Mouse (Mus musculus) heart, postnatal 10 days (tissue): ENCODE results near the gene Atxn1. TPM values are rescaled to one million over a fixed set of nuclear protein-coding genes. Genes with fewer than 3 reads are reported as not detected.

Experiments
- DNase-seq, 2 experiments: peaks; one replicate each; pipeline ENCODE4 v3.0.0; 2021
- intact Hi-C: fragments of 180-260 bp; cut with DNase I; formaldehyde crosslinking; loops from one replicate; pipeline ENCODE4 v1.15.1; 2025
- total RNA-seq, 2 experiments: library from RNA; stranded (reverse); gene quantifications; 2 replicates each; pipeline ENCODE4 v1.2.3; 2021

Atxn1 gene
- total RNA-seq, 2 experiments from 2014 or later, result 40.6 to 49.1 TPM

GRCm38 (mm10) chr13:45872966-45873365 lies 91.8 kb downstream of the Atxn1 start:
- DNase-seq, result no peak
- intact Hi-C loops, result no loop called here

- DNase-seq, result peak in 1 of 2 experiments; percentile 20
- intact Hi-C loops, result no loop called here
Observed at GRCm38 (mm10) chr13:45872041-45872746, 92.6 kb downstream of the Atxn1 start.

- DNase-seq, result no peak
- intact Hi-C loops, result no loop called here
Observed at GRCm38 (mm10) chr13:45871554-45871953, 93.3 kb downstream of the Atxn1 start.

- DNase-seq, result no peak
- intact Hi-C loops, result no loop called here
Observed at GRCm38 (mm10) chr13:45868886-45869285, 95.9 kb downstream of the Atxn1 start.

- intact Hi-C loops, result no loop called here
- DNase-seq, result peak; percentile 39 to 48
Observed at GRCm38 (mm10) chr13:45867273-45867672, 97.5 kb downstream of the Atxn1 start.

- intact Hi-C loops, result no loop called here
- DNase-seq, result no peak
Observed at GRCm38 (mm10) chr13:45866615-45867245, 98.1 kb downstream of the Atxn1 start.

GRCm38 (mm10) chr13:45865620-45866019 lies 99.2 kb downstream of the Atxn1 start:
- intact Hi-C loops, result no loop called here
- DNase-seq, result no peak

- no peak for DNase-seq
- intact Hi-C loops, result no loop called here
Observed at GRCm38 (mm10) chr13:45863779-45864178, 101.0 kb downstream of the Atxn1 start.

- intact Hi-C loops, result no loop called here
- no peak for DNase-seq
Observed at GRCm38 (mm10) chr13:45861885-45862605, 102.8 kb downstream of the Atxn1 start.

GRCm38 (mm10) chr13:45861098-45861580 lies 103.7 kb downstream of the Atxn1 start:
- intact Hi-C loops, result no loop called here
- no peak for DNase-seq

- DNase-seq, result no peak
- intact Hi-C loops, result no loop called here
Observed at GRCm38 (mm10) chr13:45859081-45859709, 105.6 kb downstream of the Atxn1 start.

GRCm38 (mm10) chr13:45857416-45857815 lies 107.4 kb downstream of the Atxn1 start:
- intact Hi-C loops, result no loop called here

GRCm38 (mm10) chr13:45854531-45854930 lies 110.3 kb downstream of the Atxn1 start:
- intact Hi-C loops, result no loop called here
- no peak for DNase-seq

More at GRCm38 (mm10) chr13:45857416-45857815, 107.4 kb downstream of the Atxn1 start:
- DNase-seq, result no peak

- no peak for DNase-seq
- intact Hi-C loops, result no loop called here
Observed at GRCm38 (mm10) chr13:45853691-45854090, 111.1 kb downstream of the Atxn1 start.

- intact Hi-C loops, result no loop called here
Observed at GRCm38 (mm10) chr13:45852288-45852687, 112.5 kb downstream of the Atxn1 start.

GRCm38 (mm10) chr13:45851746-45852145 lies 113.1 kb downstream of the Atxn1 start:
- DNase-seq, result no peak
- intact Hi-C loops, result no loop called here

More at GRCm38 (mm10) chr13:45852288-45852687, 112.5 kb downstream of the Atxn1 start:
- DNase-seq, result no peak

GRCm38 (mm10) chr13:45851156-45851555 lies 113.7 kb downstream of the Atxn1 start:
- no peak for DNase-seq
- intact Hi-C loops, result no loop called here

GRCm38 (mm10) chr13:45850181-45850974 lies 114.4 kb downstream of the Atxn1 start:
- intact Hi-C loops, result no loop called here
- DNase-seq, result no peak

GRCm38 (mm10) chr13:45849145-45850023 lies 115.4 kb downstream of the Atxn1 start:
- intact Hi-C loops, result no loop called here
- DNase-seq, result no peak
